Mouse (Mus musculus) MEL (cell line): ENCODE measurements around the gene Nckipsd.

Source experiments
- CTCF ChIP-seq, 3 experiments: IDR thresholded peaks in 2 of 3; conservative IDR thresholded peaks in 1 of 3; 2 replicates each; pipeline ENCODE4 v1.5.1; 2011 to 2012; ENCODE audit warnings: low read length in 3 of 3, low read depth in 2 of 3, mild to moderate bottlenecking in 2 of 3, improper control_type of control experiment in 1 of 3, inconsistent platforms in 1 of 3, mixed read lengths in 1 of 3, moderate library complexity in 1 of 3; ENCODE audit not compliant: control insufficient read depth in 1 of 3, insufficient read depth in 1 of 3, poor library complexity in 1 of 3, severe bottlenecking in 1 of 3
- KAT2A ChIP-seq: conservative IDR thresholded peaks from 2 replicates; pipeline ENCODE4 v1.6.1; 2012; ENCODE audit warnings: low read depth, low read length, improper control_type of control experiment, inconsistent platforms
- MAFK ChIP-seq: IDR thresholded peaks from 2 replicates; pipeline ENCODE4 v1.6.1; 2011; ENCODE audit warnings: low read depth, mild to moderate bottlenecking, low read length, improper control_type of control experiment, borderline replicate concordance
- POLR2A ChIP-seq, 2 experiments: IDR thresholded peaks; 2 replicates each; pipeline ENCODE4 v1.6.1; 2011 to 2012; ENCODE audit warnings: low read length in 2 of 2, mild to moderate bottlenecking in 2 of 2, control low read depth in 1 of 2, improper control_type of control experiment in 1 of 2, low read depth in 1 of 2, moderate library complexity in 1 of 2; ENCODE audit not compliant: control insufficient read depth in 1 of 2, insufficient read depth in 1 of 2, poor library complexity in 1 of 2
- TAL1 ChIP-seq: IDR thresholded peaks from 2 replicates; pipeline ENCODE4 v1.6.1; 2012; ENCODE audit warnings: mild to moderate bottlenecking, inconsistent platforms, low read length, moderate library complexity, mixed read lengths

GRCm38 (mm10) chr9:108832390-108833108 is 24.4 kb downstream of the Nckipsd start:
- TF ChIP-seq POLR2A (IDR thresholded peaks at IDR 0.05; ENCODE audit: control insufficient read depth in 1 of 2, insufficient read depth in 1 of 2, low read depth in 1 of 2, low read length in 2 of 2, poor library complexity in 1 of 2) (no peak), CTCF (IDR thresholded peaks at IDR 0.05 in 2 of 3, conservative IDR thresholded peaks at IDR 0.05 in 1 of 3; ENCODE audit: control insufficient read depth in 1 of 3, insufficient read depth in 1 of 3, low read depth in 2 of 3, low read length in 3 of 3, poor library complexity in 1 of 3, severe bottlenecking in 1 of 3) (no peak), TAL1 (no peak), KAT2A (no peak), MAFK (no peak)
